Mouse (Mus musculus) ES-E14 (cell line): Measurements from ENCODE around the gene Agps.

Experiments used
- CHD2 ChIP-seq: IDR thresholded peaks from 2 replicates; pipeline ENCODE4 v1.6.1; 2014; ENCODE audit warnings: mild to moderate bottlenecking, low read depth, low read length, inconsistent platforms
- HCFC1 ChIP-seq: IDR thresholded peaks from 2 replicates; pipeline ENCODE4 v1.6.1; 2012; ENCODE audit warnings: low read length, inconsistent platforms, borderline replicate concordance; ENCODE audit not compliant: insufficient read depth
- MAFK ChIP-seq: IDR thresholded peaks from 2 replicates; pipeline ENCODE4 v1.6.1; 2014; ENCODE audit warnings: mild to moderate bottlenecking, low read depth, low read length, inconsistent platforms; ENCODE audit not compliant: insufficient read depth
- ZC3H11A ChIP-seq: IDR thresholded peaks from 2 replicates; pipeline ENCODE4 v1.6.1; 2012; ENCODE audit warnings: low read depth, mild to moderate bottlenecking, inconsistent platforms, low read length, borderline replicate concordance
- ZNF384 ChIP-seq: IDR thresholded peaks from 2 replicates; pipeline ENCODE4 v1.6.1; 2012; ENCODE audit warnings: low read depth, low read length, inconsistent platforms

- TF ChIP-seq ZC3H11A (no peak), ZNF384 (no peak), CHD2 (no peak), MAFK (no peak), HCFC1 (no peak)
Measured at GRCm38 (mm10) chr2:75832781-75833180, 804 bp downstream of the Agps start.
